Mouse (Mus musculus) left cerebral cortex, adult 8-10 months (tissue): ENCODE results near the gene Fkbp3. TPM values are rescaled to one million over a fixed set of nuclear protein-coding genes. Genes with fewer than 3 reads are reported as not detected.
A peak's percentile ranks its signal among the peaks of the same experiment; 100 is the strongest.

Source experiments
- DNase-seq, 2 experiments: peaks; one replicate each; pipeline ENCODE4 v3.0.0; 2022; ENCODE audit warnings: low spot score in 2 of 2
- total RNA-seq, 4 experiments: library from RNA; stranded (reverse); gene quantifications; 2 replicates each; pipeline ENCODE4 v1.2.4; 2022

Gene Fkbp3
- total RNA-seq, 4 experiments from 2014 or later = 164 to 197 (median 165) TPM

DNA sequence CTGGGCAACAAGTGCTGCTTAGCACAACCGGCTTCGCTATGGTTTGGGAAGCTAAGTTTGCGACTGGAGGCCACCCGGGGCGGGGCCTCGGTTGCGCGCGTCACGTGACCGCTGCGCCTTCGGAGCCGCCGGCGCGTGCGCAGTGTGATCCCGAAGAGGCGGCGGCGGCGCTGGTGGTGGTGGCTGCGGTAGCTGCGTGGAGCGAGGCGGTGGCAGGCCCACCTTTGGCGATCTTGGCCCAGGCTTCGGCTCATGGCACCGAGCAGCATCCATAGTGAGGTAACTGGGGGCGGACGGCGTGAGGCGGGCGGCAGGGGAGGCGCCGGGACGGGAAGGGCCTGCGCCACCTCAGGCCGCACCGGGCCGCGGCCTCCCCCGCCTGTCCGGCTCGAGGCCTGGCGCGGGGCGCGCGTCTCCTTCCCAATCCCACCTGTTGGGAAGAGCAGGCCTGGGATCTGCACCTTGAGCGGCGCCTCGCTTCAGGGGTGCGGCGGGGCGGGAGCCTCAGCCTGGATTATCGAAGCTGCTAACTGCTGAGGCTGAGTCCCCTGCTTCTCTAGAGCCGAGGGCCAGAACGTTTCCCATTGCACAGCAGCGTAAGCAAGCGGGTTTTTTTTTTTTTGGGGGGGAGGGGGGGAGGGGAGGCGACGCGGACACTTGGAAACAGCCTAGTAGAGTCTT, 37.5 kb downstream of the Fkbp3 start, which contains the start of gene Prpf39:
TSS of gene Prpf39 (plus strand) at position 144 of the 681 bp plus-strand sequence.
- DNase-seq = peak; percentile 82 to 83

DNA sequence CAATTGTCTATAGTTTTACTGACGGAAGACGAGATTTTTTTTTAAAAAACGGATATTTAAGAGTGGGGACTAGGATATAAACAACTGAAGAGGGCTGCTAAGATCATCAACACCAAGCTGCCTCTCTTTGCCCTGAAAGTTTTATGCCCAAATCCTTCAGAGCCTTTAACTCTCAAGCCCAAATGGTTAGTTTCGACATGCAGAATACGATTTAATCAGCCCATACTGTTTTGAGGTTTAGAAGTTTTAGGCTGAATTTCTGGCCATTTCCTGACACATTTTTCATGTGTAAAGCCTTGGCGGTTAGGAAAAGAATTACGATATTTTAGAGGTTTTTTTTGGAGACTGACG, 38.0 kb downstream of the Fkbp3 start:
- DNase-seq = no peak

DNA sequence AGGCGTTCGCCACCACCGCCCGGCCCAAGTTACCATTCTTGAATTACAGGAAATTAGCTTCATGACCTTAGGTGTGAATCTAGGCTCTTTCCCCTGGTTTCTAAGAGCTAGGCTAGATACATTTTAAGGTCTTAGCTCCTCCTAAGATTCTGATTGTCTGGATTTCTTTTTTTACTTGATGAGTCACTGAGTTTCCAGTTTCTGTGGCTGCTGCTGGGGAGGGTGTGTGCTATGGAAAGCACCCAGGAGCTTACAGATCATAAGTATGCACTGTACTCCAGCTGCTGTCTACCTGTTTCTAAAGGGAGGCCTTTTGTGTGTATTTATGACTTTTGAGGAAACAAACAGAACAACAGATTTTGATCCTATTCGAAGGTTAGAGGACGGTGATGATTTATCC, 51.0 kb downstream of the Fkbp3 start:
- DNase-seq = no peak

Other genes with a start within 250 kb of the Fkbp3 start
- gene Gm527, start 156.1 kb downstream of the Fkbp3 start, total RNA-seq = 10 to 100 TPM; 10.7 to 17.1 (median 15.1) TPM
- 10 to 100 TPM; 20.7 to 23.8 (median 22.0) TPM for gene Klhl28, start 108.5 kb downstream of the Fkbp3 start, total RNA-seq
- 10 to 100 TPM; 47.7 to 60.5 (median 52.6) TPM for gene Togaram1, start 108.2 kb downstream of the Fkbp3 start, total RNA-seq
- 10 to 100 TPM; 35.2 to 42.9 (median 36.9) TPM for gene Prpf39, start 37.7 kb downstream of the Fkbp3 start, total RNA-seq
- gene Fancm, start 1.6 kb upstream of the Fkbp3 start, total RNA-seq = 10 to 100 TPM; 11.4 to 19.9 (median 15.4) TPM
- gene Mis18bp1, start 98.6 kb upstream of the Fkbp3 start, total RNA-seq = under 1 TPM; 0.16 to 0.42 (median 0.33) TPM
- gene Wdr20rt, start 151.5 kb upstream of the Fkbp3 start, total RNA-seq = not detected